Mouse (Mus musculus): Measurements from ENCODE around the gene Col18a1. TPM values are rescaled to one million over a fixed set of nuclear protein-coding genes. Genes with fewer than 3 reads are reported as not detected.
A peak's percentile ranks its signal among the peaks of the same experiment; 100 is the strongest.

The Col18a1 gene
- polyA plus RNA-seq, 1 experiment from 2014 or later: 104 TPM

DNA sequence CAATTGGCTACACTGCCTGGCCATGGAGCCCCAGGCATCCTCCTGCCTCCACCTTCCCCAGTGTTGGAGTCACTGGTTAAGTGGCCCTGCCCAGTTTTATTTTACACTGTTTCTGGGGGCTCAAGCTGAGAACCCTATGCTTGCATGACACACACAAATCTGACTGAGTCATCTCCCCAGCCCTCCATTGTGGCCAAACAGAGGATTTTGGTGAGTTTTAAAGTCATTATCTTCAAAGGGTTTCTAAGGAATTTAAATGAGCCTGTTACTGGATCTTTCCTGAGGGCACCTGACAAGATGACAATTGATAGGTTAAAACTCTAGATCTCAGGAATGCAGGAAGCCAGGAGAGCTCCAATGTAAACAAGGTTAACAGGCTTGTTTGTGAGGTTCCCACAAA lies 27.1 kb upstream of the Col18a1 start:
- no peak for ATAC-seq (ENCODE audit: low read depth)

DNA sequence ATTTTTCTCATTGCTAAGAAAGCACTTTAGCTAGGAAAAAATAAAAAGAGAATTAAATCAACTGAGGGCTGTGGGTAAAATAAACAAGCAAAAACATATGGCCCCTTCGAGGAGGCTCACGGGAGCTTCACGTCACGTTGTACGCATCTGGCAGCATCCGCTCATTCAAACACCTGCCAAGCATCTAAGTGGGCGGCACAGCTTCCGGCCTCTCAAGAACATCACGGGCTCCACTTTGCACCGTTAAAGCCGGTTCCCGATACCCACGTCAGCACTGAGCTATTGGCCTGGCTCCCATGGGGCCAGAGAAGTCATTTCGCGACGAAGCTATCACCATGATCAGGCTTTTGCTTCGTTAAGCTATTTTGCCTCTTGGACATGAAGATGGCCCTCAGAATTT lies 26.4 kb upstream of the Col18a1 start:
- Histone ChIP-seq H3K9me3 (replicated peaks; ENCODE audit: control insufficient read depth, low read length) (no peaks in the 10 kb centered on the region), H3K9ac (ENCODE audit: low read depth, low read length) (no peak overlapping the region), H3K27me3 (ENCODE audit: control insufficient read depth, insufficient read depth, low read depth, low read length) (no peaks in the 10 kb centered on the region; the same call in 1 of the 2 replicates), H3K4me3 (ENCODE audit: low read depth, low read length) (no peak overlapping the region), H3K27ac (ENCODE audit: low read length) (no peak overlapping the region), H3K4me1 (ENCODE audit: control insufficient read depth, low read depth, low read length) (peaks cover 2% of the 10 kb centered on the region), H3K4me2 (ENCODE audit: low read depth, low read length) (no peak overlapping the region), H3K36me3 (ENCODE audit: control insufficient read depth, insufficient read depth) (no peaks in the 10 kb centered on the region)
- WGBS (ENCODE audit: insufficient replicate concordance): 80% methylated on average over 17 of the region's 17 CpGs
- ATAC-seq (ENCODE audit: low read depth): no peak

More for the DNA sequence above, 27.1 kb upstream of the Col18a1 start:
- Histone ChIP-seq H3K4me2 (ENCODE audit: low read depth, low read length) (no peak overlapping the region), H3K27me3 (ENCODE audit: control insufficient read depth, insufficient read depth, low read depth, low read length) (no peaks in the 10 kb centered on the region; the same call in 1 of the 2 replicates), H3K4me1 (ENCODE audit: control insufficient read depth, low read depth, low read length) (peaks cover 2% of the 10 kb centered on the region), H3K4me3 (ENCODE audit: low read depth, low read length) (no peak overlapping the region), H3K36me3 (ENCODE audit: control insufficient read depth, insufficient read depth) (no peaks in the 10 kb centered on the region), H3K9ac (ENCODE audit: low read depth, low read length) (no peak overlapping the region), H3K27ac (ENCODE audit: low read length) (no peak overlapping the region), H3K9me3 (replicated peaks; ENCODE audit: control insufficient read depth, low read length) (no peaks in the 10 kb centered on the region)

DNA sequence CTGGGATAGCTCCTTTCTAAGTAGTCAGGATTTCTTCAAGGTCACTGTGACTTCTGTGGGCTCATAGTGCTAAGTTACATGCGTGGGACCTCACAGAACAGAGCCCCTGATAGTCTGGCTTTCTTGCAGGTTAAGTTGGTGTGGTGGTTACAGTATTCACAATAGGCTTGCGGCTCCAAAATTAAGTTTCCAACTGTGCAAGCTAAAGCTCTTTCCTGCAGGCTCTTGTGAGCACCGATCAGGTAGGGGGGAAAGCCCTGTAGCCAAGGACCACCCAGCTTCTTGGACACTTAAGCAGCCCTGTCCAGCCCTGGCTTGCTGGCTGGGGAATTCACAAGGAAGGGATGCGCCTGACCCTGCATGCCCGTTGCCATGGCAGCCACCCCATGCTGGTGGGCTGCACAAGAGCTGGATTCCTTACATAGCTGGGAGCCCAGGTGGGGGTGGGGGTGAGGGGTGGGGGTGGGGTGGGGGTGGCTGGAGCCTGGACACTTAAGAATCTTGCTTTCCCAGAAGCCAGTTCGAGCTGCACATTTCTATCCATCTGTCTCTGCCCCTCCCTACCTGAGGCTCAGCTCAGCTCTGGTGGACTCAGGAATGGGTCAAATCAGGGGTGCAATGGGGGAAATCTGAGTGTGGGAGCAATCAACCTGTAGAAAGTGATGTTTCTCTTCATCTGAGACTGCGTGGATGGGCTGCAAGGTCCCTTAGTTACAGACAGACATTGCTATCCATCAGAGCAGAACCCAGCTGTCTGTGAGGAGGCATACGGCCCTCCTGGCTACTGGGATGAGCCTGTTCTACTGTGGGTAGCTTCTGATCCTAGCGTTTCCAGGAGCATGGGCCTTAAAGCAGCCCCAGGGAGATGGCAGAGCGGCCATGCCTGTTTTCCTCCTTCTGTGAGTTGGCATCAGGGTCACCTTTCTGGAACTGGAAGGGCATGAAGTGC lies 24.9 kb upstream of the Col18a1 start:
- Histone ChIP-seq H3K9ac (ENCODE audit: low read depth, low read length) (no peak overlapping the region), H3K4me2 (ENCODE audit: low read depth, low read length) (no peak overlapping the region), H3K36me3 (ENCODE audit: control insufficient read depth, insufficient read depth) (no peaks in the 10 kb centered on the region), H3K4me1 (ENCODE audit: control insufficient read depth, low read depth, low read length) (no peaks in the 10 kb centered on the region), H3K4me3 (ENCODE audit: low read depth, low read length) (no peak overlapping the region), H3K9me3 (replicated peaks; ENCODE audit: control insufficient read depth, low read length) (no peaks in the 10 kb centered on the region), H3K27ac (ENCODE audit: low read length) (no peak overlapping the region), H3K27me3 (ENCODE audit: control insufficient read depth, insufficient read depth, low read depth, low read length) (no peaks in the 10 kb centered on the region; the same call in 1 of the 2 replicates)
- ATAC-seq (ENCODE audit: low read depth): no peak
- WGBS (ENCODE audit: insufficient replicate concordance): 59% methylated on average over 10 of the region's 10 CpGs

DNA sequence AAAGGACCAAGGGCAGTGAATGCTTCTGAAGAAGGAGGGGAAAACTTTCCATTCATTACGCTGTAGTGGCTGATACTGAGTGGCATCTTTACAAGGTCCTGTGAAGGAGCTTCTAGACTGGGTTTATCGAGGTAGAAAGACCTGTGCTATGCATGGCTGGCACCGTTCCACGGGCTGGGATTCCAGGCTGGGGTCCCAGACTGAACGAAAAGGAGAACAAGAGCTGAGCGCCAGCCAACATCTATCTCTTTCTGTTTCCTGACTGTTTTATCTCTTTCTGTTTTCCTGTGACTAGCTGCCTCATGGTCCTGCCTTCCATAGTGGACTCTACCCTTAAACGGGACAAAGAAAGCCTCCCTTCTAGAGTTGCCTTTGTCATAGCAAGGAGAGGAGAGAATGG lies 21.1 kb upstream of the Col18a1 start:
- 22% methylated on average over 7 of the region's 7 CpGs for WGBS (ENCODE audit: insufficient replicate concordance)
- no peak for ATAC-seq (ENCODE audit: low read depth)

DNA sequence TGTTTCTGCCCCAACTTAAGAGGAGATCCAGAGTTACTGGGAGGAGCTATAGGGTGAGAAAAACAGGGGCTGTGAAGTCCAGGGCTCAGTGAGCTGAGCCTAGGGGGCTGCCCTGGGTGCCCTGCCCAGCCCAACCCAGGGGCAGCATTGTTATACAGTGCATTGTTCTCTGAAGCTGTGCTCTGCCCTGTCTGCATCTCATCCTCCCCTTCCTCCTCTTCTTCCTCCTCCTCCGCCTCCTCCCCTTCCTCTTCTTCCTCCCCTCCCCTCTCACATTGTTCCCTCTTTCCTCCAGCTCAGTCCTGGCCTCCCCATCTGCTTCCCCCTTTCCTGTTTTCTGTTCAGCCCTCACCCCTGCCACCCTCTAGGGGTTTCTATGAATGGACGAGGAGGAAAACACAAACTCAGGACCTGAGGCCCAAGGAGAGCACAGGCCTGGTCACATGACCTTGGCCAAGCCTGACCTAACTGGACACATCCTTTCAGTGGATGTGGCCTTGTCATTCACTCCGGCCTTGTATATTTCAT lies 16.5 kb upstream of the Col18a1 start:
- Histone ChIP-seq H3K4me3 (ENCODE audit: low read depth, low read length) (no peak overlapping the region), H3K4me1 (ENCODE audit: control insufficient read depth, low read depth, low read length) (no peaks in the 10 kb centered on the region), H3K9ac (ENCODE audit: low read depth, low read length) (no peak overlapping the region), H3K27me3 (ENCODE audit: control insufficient read depth, insufficient read depth, low read depth, low read length) (no peaks in the 10 kb centered on the region), H3K9me3 (replicated peaks; ENCODE audit: control insufficient read depth, low read length) (no peaks in the 10 kb centered on the region), H3K36me3 (ENCODE audit: control insufficient read depth, insufficient read depth) (no peaks in the 10 kb centered on the region), H3K4me2 (ENCODE audit: low read depth, low read length) (no peak overlapping the region), H3K27ac (ENCODE audit: low read length) (0 out of 2 replicates have a peak overlapping the region, but pooled peaks have one; percentile 5)
- peak; percentile 48; the same call in 1 of the 2 replicates for ATAC-seq (ENCODE audit: low read depth)
- WGBS (ENCODE audit: insufficient replicate concordance): 38% methylated on average over 3 of the region's 3 CpGs

More for the DNA sequence above, 21.1 kb upstream of the Col18a1 start:
- no peaks in the 10 kb centered on the region; the same call in 1 of the 2 replicates for H3K27me3 ChIP-seq (ENCODE audit: control insufficient read depth, insufficient read depth, low read depth, low read length)
- H3K27ac ChIP-seq (ENCODE audit: low read length): no peak overlapping the region
- no peak overlapping the region for H3K9ac ChIP-seq (ENCODE audit: low read depth, low read length)
- H3K4me3 ChIP-seq (ENCODE audit: low read depth, low read length): no peak overlapping the region
- no peaks in the 10 kb centered on the region for H3K9me3 ChIP-seq (replicated peaks; ENCODE audit: control insufficient read depth, low read length)
- no peaks in the 10 kb centered on the region for H3K36me3 ChIP-seq (ENCODE audit: control insufficient read depth, insufficient read depth)
- H3K4me2 ChIP-seq (ENCODE audit: low read depth, low read length): no peak overlapping the region
- no peaks in the 10 kb centered on the region for H3K4me1 ChIP-seq (ENCODE audit: control insufficient read depth, low read depth, low read length)

DNA sequence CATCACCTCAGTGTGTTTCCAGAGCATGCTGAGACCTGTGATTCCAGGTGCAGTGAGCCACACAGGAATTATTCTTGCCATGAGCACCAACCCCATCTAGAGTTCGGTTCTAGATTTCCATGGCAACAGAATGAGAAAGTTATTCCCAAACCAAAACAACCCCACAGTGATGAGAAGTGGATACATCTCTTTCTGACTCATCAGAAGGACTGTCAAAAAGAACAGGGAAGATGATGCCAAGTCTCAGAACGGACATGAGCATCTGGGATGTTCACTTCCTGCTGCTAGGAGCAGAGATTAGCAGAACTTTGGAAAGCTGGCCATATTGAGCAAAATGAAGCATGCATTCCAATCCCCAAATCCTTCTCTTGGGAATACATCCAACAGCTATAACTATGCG lies 13.8 kb upstream of the Col18a1 start:
- no peaks in the 10 kb centered on the region for H3K36me3 ChIP-seq (ENCODE audit: control insufficient read depth, insufficient read depth)
- no peak overlapping the region for H3K27ac ChIP-seq (ENCODE audit: low read length)
- H3K4me1 ChIP-seq (ENCODE audit: control insufficient read depth, low read depth, low read length): no peaks in the 10 kb centered on the region
- no peaks in the 10 kb centered on the region for H3K9me3 ChIP-seq (replicated peaks; ENCODE audit: control insufficient read depth, low read length)
- no peak overlapping the region for H3K4me3 ChIP-seq (ENCODE audit: low read depth, low read length)
- 61% methylated on average over 3 of the region's 3 CpGs for WGBS (ENCODE audit: insufficient replicate concordance)
- no peaks in the 10 kb centered on the region for H3K27me3 ChIP-seq (ENCODE audit: control insufficient read depth, insufficient read depth, low read depth, low read length)
- H3K9ac ChIP-seq (ENCODE audit: low read depth, low read length): no peak overlapping the region
- no peak for ATAC-seq (ENCODE audit: low read depth)
- H3K4me2 ChIP-seq (ENCODE audit: low read depth, low read length): no peak overlapping the region

DNA sequence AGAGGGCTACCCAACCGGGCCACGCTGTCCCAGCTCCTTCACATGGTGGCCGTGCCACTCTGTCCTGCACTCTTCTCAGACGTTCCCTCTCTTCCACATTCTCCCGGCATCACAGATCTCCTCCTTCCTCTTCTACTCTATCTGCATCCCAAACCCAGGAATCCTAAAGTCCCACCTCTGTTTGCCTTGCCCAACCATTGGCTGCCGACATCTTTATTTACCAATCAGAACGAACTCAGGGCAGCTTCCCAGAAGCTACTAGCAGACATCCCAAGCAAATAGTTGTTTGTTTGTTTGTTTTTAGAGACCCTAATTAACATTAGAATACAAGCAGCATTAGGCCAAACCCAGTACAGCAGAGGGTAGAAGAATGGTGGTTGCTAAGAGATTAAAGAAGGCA lies 12.3 kb upstream of the Col18a1 start:
- no peak overlapping the region for H3K4me3 ChIP-seq (ENCODE audit: low read depth, low read length)
- H3K36me3 ChIP-seq (ENCODE audit: control insufficient read depth, insufficient read depth): no peaks in the 10 kb centered on the region
- ATAC-seq (ENCODE audit: low read depth): no peak
- H3K9ac ChIP-seq (ENCODE audit: low read depth, low read length): no peak overlapping the region
- H3K27me3 ChIP-seq (ENCODE audit: control insufficient read depth, insufficient read depth, low read depth, low read length): no peaks in the 10 kb centered on the region
- no peak overlapping the region for H3K27ac ChIP-seq (ENCODE audit: low read length)
- 72% methylated on average over 7 of the region's 7 CpGs for WGBS (ENCODE audit: insufficient replicate concordance)
- H3K9me3 ChIP-seq (replicated peaks; ENCODE audit: control insufficient read depth, low read length): no peaks in the 10 kb centered on the region
- no peak overlapping the region for H3K4me2 ChIP-seq (ENCODE audit: low read depth, low read length)
- no peaks in the 10 kb centered on the region for H3K4me1 ChIP-seq (ENCODE audit: control insufficient read depth, low read depth, low read length)

DNA sequence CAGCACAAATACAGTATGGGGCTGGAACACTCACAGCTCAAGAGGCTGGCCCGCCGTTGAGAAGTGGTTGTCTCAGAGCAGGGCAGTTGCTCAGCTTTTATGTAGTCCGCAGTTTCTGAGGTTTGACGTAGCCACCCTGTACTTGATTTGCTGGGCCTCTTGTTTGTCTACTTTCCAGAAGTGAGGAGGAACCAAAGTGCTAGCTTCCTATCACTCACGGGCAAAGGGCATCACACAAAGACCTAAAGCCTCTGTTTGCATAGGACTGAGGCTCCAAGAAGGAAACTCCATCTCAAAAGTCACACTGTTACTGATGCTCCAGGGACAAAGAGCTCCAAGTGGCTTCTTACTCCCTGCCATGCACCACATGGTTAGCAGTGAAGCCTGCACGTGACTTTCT lies 4.1 kb upstream of the Col18a1 start:
- H3K4me2 ChIP-seq (ENCODE audit: low read depth, low read length): no peak overlapping the region
- no peaks in the 10 kb centered on the region for H3K9me3 ChIP-seq (replicated peaks; ENCODE audit: control insufficient read depth, low read length)
- H3K4me1 ChIP-seq (ENCODE audit: control insufficient read depth, low read depth, low read length): peaks cover 11% of the 10 kb centered on the region
- 70% methylated on average over 6 of the region's 6 CpGs for WGBS (ENCODE audit: insufficient replicate concordance)
- ATAC-seq (ENCODE audit: low read depth): no peak
- H3K27me3 ChIP-seq (ENCODE audit: control insufficient read depth, insufficient read depth, low read depth, low read length): peaks cover 26% of the 10 kb centered on the region
- no peak overlapping the region for H3K4me3 ChIP-seq (ENCODE audit: low read depth, low read length)
- no peak overlapping the region for H3K27ac ChIP-seq (ENCODE audit: low read length)
- no peak overlapping the region for H3K9ac ChIP-seq (ENCODE audit: low read depth, low read length)
- no peaks in the 10 kb centered on the region for H3K36me3 ChIP-seq (ENCODE audit: control insufficient read depth, insufficient read depth)
